Mouse (Mus musculus) MEL (cell line): ENCODE data around the gene Crebbp.

ENCODE experiments used
- CHD1 ChIP-seq: IDR thresholded peaks from 2 replicates; pipeline ENCODE4 v1.6.1; 2012; ENCODE audit warnings: low read depth, mild to moderate bottlenecking, inconsistent platforms, low read length, improper control_type of control experiment
- CTCF ChIP-seq, 3 experiments: IDR thresholded peaks in 2 of 3; conservative IDR thresholded peaks in 1 of 3; 2 replicates each; pipeline ENCODE4 v1.5.1; 2011 to 2012; ENCODE audit warnings: low read length in 3 of 3, low read depth in 2 of 3, mild to moderate bottlenecking in 2 of 3, improper control_type of control experiment in 1 of 3, inconsistent platforms in 1 of 3, mixed read lengths in 1 of 3, moderate library complexity in 1 of 3; ENCODE audit not compliant: control insufficient read depth in 1 of 3, insufficient read depth in 1 of 3, poor library complexity in 1 of 3, severe bottlenecking in 1 of 3
- HCFC1 ChIP-seq: IDR thresholded peaks from 2 replicates; pipeline ENCODE4 v1.6.1; 2012; ENCODE audit warnings: low read depth, mild to moderate bottlenecking, inconsistent platforms, low read length, improper control_type of control experiment, moderate library complexity
- MYC ChIP-seq: IDR thresholded peaks from 2 replicates; pipeline ENCODE4 v1.6.1; 2011; ENCODE audit warnings: low read depth, mild to moderate bottlenecking, low read length, improper control_type of control experiment, moderate library complexity
- POLR2A ChIP-seq, 2 experiments: IDR thresholded peaks; 2 replicates each; pipeline ENCODE4 v1.6.1; 2011 to 2012; ENCODE audit warnings: low read length in 2 of 2, mild to moderate bottlenecking in 2 of 2, control low read depth in 1 of 2, improper control_type of control experiment in 1 of 2, low read depth in 1 of 2, moderate library complexity in 1 of 2; ENCODE audit not compliant: control insufficient read depth in 1 of 2, insufficient read depth in 1 of 2, poor library complexity in 1 of 2
- SMC3 ChIP-seq: IDR thresholded peaks from 2 replicates; pipeline ENCODE4 v1.6.1; 2011; ENCODE audit warnings: low read depth, low read length, improper control_type of control experiment
- ZKSCAN1 ChIP-seq: IDR thresholded peaks from 2 replicates; pipeline ENCODE4 v1.6.1; 2012; ENCODE audit warnings: low read depth, mild to moderate bottlenecking, inconsistent platforms, low read length, improper control_type of control experiment, moderate library complexity
- ZNF384 ChIP-seq: IDR thresholded peaks from 2 replicates; pipeline ENCODE4 v1.6.1; 2012; ENCODE audit warnings: low read depth, mild to moderate bottlenecking, inconsistent platforms, low read length, improper control_type of control experiment

GRCm38 (mm10) chr16:4210290-4210689 lies 3.5 kb downstream of the Crebbp start:
- TF ChIP-seq ZNF384, result no peak
- TF ChIP-seq CHD1, result no peak
- TF ChIP-seq MYC, result no peak
- TF ChIP-seq POLR2A (IDR thresholded peaks at IDR 0.05; ENCODE audit: control insufficient read depth in 1 of 2, insufficient read depth in 1 of 2, low read depth in 1 of 2, low read length in 2 of 2, poor library complexity in 1 of 2), result no peak
- no peak for TF ChIP-seq HCFC1
- TF ChIP-seq SMC3, result no peak
- no peak for TF ChIP-seq CTCF (IDR thresholded peaks at IDR 0.05 in 2 of 3, conservative IDR thresholded peaks at IDR 0.05 in 1 of 3; ENCODE audit: control insufficient read depth in 1 of 3, insufficient read depth in 1 of 3, low read depth in 2 of 3, low read length in 3 of 3, poor library complexity in 1 of 3, severe bottlenecking in 1 of 3)
- no peak for TF ChIP-seq ZKSCAN1
